Mouse (Mus musculus) yolk sac, embryonic 10.5 days (tissue): ENCODE measurements around the gene Ilf2.
A peak's percentile ranks its signal among the peaks of the same experiment; 100 is the strongest.

Source experiments
- DNase-seq: peaks from one replicate; pipeline ENCODE4 v3.0.0-alpha.2; 2017; ENCODE audit warnings: low spot score

Gene Ilf2

GRCm38 (mm10) chr3:90475831-90476611 lies at the start of gene Ilf2:
Gene Ilf2, plus strand, starts transcription at chr3:90476126.
- peak; percentile 98 for DNase-seq

- DNase-seq, result no peak
Measured at GRCm38 (mm10) chr3:90427574-90427973, 48.4 kb upstream of the Ilf2 start.

GRCm38 (mm10) chr3:90428186-90428585 lies 47.7 kb upstream of the Ilf2 start:
- DNase-seq, result no peak

GRCm38 (mm10) chr3:90429576-90429975 lies 46.4 kb upstream of the Ilf2 start:
- peak; percentile 89 for DNase-seq

- no peak for DNase-seq
Measured at GRCm38 (mm10) chr3:90432348-90432747, 43.6 kb upstream of the Ilf2 start.

GRCm38 (mm10) chr3:90432811-90433219 lies 43.1 kb upstream of the Ilf2 start:
- no peak for DNase-seq

- peak; percentile 100 for DNase-seq
Measured at GRCm38 (mm10) chr3:90433381-90434020, 42.4 kb upstream of the Ilf2 start, which contains the start of gene Ints3. Gene Ints3, minus strand, starts transcription at chr3:90433622.

GRCm38 (mm10) chr3:90434073-90434730 lies 41.7 kb upstream of the Ilf2 start:
- DNase-seq, result no peak

- no peak for DNase-seq
Measured at GRCm38 (mm10) chr3:90437131-90437530, 38.8 kb upstream of the Ilf2 start.

GRCm38 (mm10) chr3:90440756-90441155 lies 35.2 kb upstream of the Ilf2 start:
- DNase-seq, result no peak

- DNase-seq, result no peak
Measured at GRCm38 (mm10) chr3:90443977-90444376, 31.9 kb upstream of the Ilf2 start.

GRCm38 (mm10) chr3:90445417-90446200 lies 30.3 kb upstream of the Ilf2 start:
- no peak for DNase-seq

GRCm38 (mm10) chr3:90446389-90447122 lies 29.4 kb upstream of the Ilf2 start:
- DNase-seq, result peak; percentile 95

- peak; percentile 54 for DNase-seq
Measured at GRCm38 (mm10) chr3:90447123-90447494, 28.8 kb upstream of the Ilf2 start.

- DNase-seq, result no peak
Measured at GRCm38 (mm10) chr3:90448626-90449025, 27.3 kb upstream of the Ilf2 start.

- peak; percentile 58 for DNase-seq
Measured at GRCm38 (mm10) chr3:90450874-90451273, 25.1 kb upstream of the Ilf2 start.

- DNase-seq, result peak; percentile 89
Measured at GRCm38 (mm10) chr3:90451396-90452095, 24.4 kb upstream of the Ilf2 start.

- DNase-seq, result no peak
Measured at GRCm38 (mm10) chr3:90454931-90455330, 21.0 kb upstream of the Ilf2 start.

GRCm38 (mm10) chr3:90459727-90460126 lies 16.2 kb upstream of the Ilf2 start:
- no peak for DNase-seq

- DNase-seq, result no peak
Measured at GRCm38 (mm10) chr3:90460315-90460714, 15.6 kb upstream of the Ilf2 start.

- DNase-seq, result no peak
Measured at GRCm38 (mm10) chr3:90461935-90462334, 14.0 kb upstream of the Ilf2 start.
